Mouse (Mus musculus) brain, embryonic 18.5 days (tissue): ENCODE results near the gene Rbms1.

ENCODE experiments used
- DNase-seq: peaks from one replicate; pipeline ENCODE4 v3.0.0-alpha.2; 2012; ENCODE audit warnings: low read depth, low spot score

Rbms1 gene

GRCm38 (mm10) chr2:60809441-60809921 lies 153.5 kb downstream of the Rbms1 start:
- no peak for DNase-seq

GRCm38 (mm10) chr2:60808822-60809221 lies 154.2 kb downstream of the Rbms1 start:
- DNase-seq: no peak

GRCm38 (mm10) chr2:60807341-60808195 lies 155.4 kb downstream of the Rbms1 start:
- DNase-seq: no peak

GRCm38 (mm10) chr2:60804763-60805162 lies 158.2 kb downstream of the Rbms1 start:
- no peak for DNase-seq

GRCm38 (mm10) chr2:60803377-60803776 lies 159.6 kb downstream of the Rbms1 start:
- no peak for DNase-seq

GRCm38 (mm10) chr2:60802828-60803227 lies 160.2 kb downstream of the Rbms1 start:
- no peak for DNase-seq

GRCm38 (mm10) chr2:60802191-60802590 lies 160.8 kb downstream of the Rbms1 start:
- no peak for DNase-seq

- DNase-seq: no peak
Measured at GRCm38 (mm10) chr2:60801571-60802155, 161.3 kb downstream of the Rbms1 start.

GRCm38 (mm10) chr2:60800921-60801558 lies 162.0 kb downstream of the Rbms1 start:
- no peak for DNase-seq

- no peak for DNase-seq
Measured at GRCm38 (mm10) chr2:60799816-60800215, 163.2 kb downstream of the Rbms1 start.

GRCm38 (mm10) chr2:60798767-60799529 lies 164.0 kb downstream of the Rbms1 start:
- DNase-seq: no peak

- DNase-seq: peak; percentile 40
Measured at GRCm38 (mm10) chr2:60796969-60797669, 165.9 kb downstream of the Rbms1 start.

GRCm38 (mm10) chr2:60796616-60796968 lies 166.4 kb downstream of the Rbms1 start:
- no peak for DNase-seq

GRCm38 (mm10) chr2:60795861-60796260 lies 167.1 kb downstream of the Rbms1 start:
- no peak for DNase-seq

GRCm38 (mm10) chr2:60792506-60792905 lies 170.5 kb downstream of the Rbms1 start:
- DNase-seq: no peak

GRCm38 (mm10) chr2:60789126-60789525 lies 173.9 kb downstream of the Rbms1 start:
- no peak for DNase-seq

- DNase-seq: peak; percentile 30
Measured at GRCm38 (mm10) chr2:60788173-60788908, 174.7 kb downstream of the Rbms1 start.

- DNase-seq: no peak
Measured at GRCm38 (mm10) chr2:60787088-60787487, 175.9 kb downstream of the Rbms1 start.

- DNase-seq: no peak
Measured at GRCm38 (mm10) chr2:60786289-60786688, 176.7 kb downstream of the Rbms1 start.

- no peak for DNase-seq
Measured at GRCm38 (mm10) chr2:60774501-60774900, 188.5 kb downstream of the Rbms1 start.
